Mouse (Mus musculus): ENCODE results near the gene Gipc3. TPM values are rescaled to one million over a fixed set of nuclear protein-coding genes. Genes with fewer than 3 reads are reported as not detected.
A peak's percentile ranks its signal among the peaks of the same experiment; 100 is the strongest.

Gipc3 gene
- total RNA-seq (2017): not detected in 2 replicates

GRCm38 (mm10) chr10:81342686-81343505, at the start of gene Gipc3:
Gene Gipc3, minus strand, starts transcription at chr10:81343266.
- ATAC-seq (replicated peaks; ENCODE audit: low read depth, poor library complexity, severe bottlenecking): no peak

DNA sequence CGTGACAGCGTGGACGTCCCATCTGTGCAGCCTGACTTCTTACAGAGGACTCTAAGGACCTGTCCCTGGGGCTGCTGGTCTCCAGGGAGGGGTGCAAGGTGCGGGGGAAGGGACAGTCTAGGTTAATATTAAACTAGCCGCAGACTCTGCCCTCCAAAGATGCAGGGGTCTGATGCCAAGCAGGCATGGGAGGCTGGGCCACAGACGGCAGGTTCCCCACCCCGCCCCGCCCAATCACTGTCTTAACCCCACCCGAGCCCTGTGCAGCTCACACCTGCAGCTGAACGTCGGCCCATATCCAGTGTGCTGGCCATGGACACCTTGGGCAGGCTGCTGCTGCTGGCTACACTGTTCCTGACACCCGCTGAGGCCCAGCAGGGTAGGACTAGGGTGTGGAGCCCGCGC, 49.7 kb upstream of the Gipc3 start, which contains the start of gene Smim24:
TSS of gene Smim24 (plus strand) at position 271 of the 405 bp plus-strand sequence.
- ATAC-seq (replicated peaks; ENCODE audit: low read depth, poor library complexity, severe bottlenecking): no peak

DNA sequence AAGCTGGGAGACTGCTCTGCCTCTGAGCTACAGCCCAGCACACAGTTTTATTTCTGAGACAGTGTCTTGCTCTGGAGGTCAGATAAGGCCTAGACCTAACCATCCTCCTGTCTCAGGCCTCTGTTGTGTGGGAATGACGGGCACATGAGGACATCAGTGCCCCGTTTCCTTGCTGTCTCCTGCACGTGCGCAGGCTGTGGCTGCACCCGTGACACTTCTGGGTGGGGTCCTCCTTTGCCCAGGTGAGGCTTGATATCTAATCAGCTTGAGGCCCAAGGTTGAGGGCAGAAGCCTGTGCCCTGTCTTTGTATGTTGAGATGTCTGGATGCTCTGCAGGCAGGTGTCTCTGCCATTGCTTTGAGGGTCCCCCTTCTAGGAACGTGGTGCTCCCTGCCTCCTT, 49.2 kb upstream of the Gipc3 start:
- no peak for ATAC-seq (replicated peaks; ENCODE audit: low read depth, poor library complexity, severe bottlenecking)

DNA sequence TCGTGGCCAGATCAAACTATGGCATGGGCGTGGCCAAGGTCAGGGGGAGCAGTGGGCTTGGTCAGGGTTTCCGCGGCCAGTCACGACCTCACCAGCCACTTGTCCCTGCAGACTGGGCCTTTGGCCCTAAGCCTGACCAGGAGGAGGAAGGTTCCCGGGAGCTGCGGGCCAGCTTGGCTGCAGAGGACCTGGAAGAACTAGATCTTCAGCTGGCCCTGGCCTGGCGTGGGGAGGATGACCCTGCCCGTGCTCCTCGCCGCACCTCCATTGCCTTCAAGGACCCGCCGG, 47.6 kb upstream of the Gipc3 start:
- no peak for ATAC-seq (replicated peaks; ENCODE audit: low read depth, poor library complexity, severe bottlenecking)

- peak; percentile 65 for ATAC-seq (replicated peaks; ENCODE audit: low read depth, poor library complexity, severe bottlenecking)
Observed at GRCm38 (mm10) chr10:81389801-81390677, 47.0 kb upstream of the Gipc3 start.

- ATAC-seq (replicated peaks; ENCODE audit: low read depth, poor library complexity, severe bottlenecking): no peak
Observed at GRCm38 (mm10) chr10:81389373-81389772, 46.3 kb upstream of the Gipc3 start.

DNA sequence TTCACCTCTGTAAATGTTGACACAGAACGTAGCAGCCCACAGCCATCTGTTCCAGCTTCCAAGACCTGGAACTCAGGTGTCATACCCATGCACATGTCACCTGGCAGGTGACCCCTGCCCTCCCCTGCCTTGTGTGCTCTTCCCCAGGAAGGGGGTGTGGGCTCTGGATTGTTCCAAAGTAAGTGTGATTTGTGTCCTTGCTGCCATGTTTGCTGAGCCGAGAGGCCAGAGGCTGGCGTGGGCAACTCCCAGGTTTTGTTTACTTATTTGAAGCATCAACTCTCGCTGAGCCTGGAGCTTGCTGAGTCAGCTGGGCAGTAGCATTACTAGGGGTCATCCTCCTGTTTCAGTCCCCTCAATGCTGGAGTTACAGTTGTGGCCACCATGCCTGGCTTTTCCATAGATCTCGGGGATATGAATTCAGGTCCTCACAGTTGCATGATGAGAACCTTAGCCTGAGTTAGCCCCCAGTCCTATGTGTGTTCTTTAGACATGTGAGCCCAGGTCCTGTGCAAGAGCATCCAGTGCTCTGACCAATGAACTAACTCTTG, 45.5 kb upstream of the Gipc3 start, which contains the start of gene Gm48552:
TSS of gene Gm48552 (plus strand) at position 501 of the 551 bp plus-strand sequence.
- ATAC-seq (replicated peaks; ENCODE audit: low read depth, poor library complexity, severe bottlenecking): no peak

GRCm38 (mm10) chr10:81387716-81388115, 44.6 kb upstream of the Gipc3 start:
- ATAC-seq (replicated peaks; ENCODE audit: low read depth, poor library complexity, severe bottlenecking): no peak

GRCm38 (mm10) chr10:81385603-81386306, 42.7 kb upstream of the Gipc3 start:
- no peak for ATAC-seq (replicated peaks; ENCODE audit: low read depth, poor library complexity, severe bottlenecking)

DNA sequence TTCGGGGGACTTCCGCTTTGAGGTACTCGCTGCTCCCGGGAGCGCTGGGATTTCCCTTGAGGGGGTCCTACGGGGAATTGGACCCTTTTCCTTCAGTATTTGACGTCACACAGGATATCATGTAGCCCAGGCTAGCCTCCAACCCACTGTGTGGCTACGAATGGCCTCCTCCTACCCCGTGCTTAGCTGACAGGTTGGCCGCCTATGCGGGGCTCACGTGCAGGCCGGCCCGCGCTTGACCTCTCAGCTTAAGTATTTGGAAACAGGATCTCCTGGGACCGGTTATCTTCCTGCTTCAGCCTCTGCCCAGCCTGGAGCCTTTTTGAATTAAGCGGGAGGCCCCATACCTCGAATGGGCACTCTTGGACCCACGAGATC, 41.5 kb upstream of the Gipc3 start:
- peak; percentile 0; the same call in 1 of the 2 replicates for ATAC-seq (replicated peaks; ENCODE audit: low read depth, poor library complexity, severe bottlenecking)

- peak; percentile 77 for ATAC-seq (replicated peaks; ENCODE audit: low read depth, poor library complexity, severe bottlenecking)
Observed at GRCm38 (mm10) chr10:81383802-81384604, 40.9 kb upstream of the Gipc3 start, which contains the start of the genes Dohh and Gm48551. Gene Dohh, plus strand, starts transcription at chr10:81384428. Gene Gm48551, plus strand, starts transcription at chr10:81384466.

GRCm38 (mm10) chr10:81382039-81382438, 39.0 kb upstream of the Gipc3 start:
- ATAC-seq (replicated peaks; ENCODE audit: low read depth, poor library complexity, severe bottlenecking): peak; percentile 57

- no peak for ATAC-seq (replicated peaks; ENCODE audit: low read depth, poor library complexity, severe bottlenecking)
Observed at GRCm38 (mm10) chr10:81379809-81380378, 36.8 kb upstream of the Gipc3 start.

- ATAC-seq (replicated peaks; ENCODE audit: low read depth, poor library complexity, severe bottlenecking): no peak
Observed at GRCm38 (mm10) chr10:81379183-81379553, 36.1 kb upstream of the Gipc3 start.

DNA sequence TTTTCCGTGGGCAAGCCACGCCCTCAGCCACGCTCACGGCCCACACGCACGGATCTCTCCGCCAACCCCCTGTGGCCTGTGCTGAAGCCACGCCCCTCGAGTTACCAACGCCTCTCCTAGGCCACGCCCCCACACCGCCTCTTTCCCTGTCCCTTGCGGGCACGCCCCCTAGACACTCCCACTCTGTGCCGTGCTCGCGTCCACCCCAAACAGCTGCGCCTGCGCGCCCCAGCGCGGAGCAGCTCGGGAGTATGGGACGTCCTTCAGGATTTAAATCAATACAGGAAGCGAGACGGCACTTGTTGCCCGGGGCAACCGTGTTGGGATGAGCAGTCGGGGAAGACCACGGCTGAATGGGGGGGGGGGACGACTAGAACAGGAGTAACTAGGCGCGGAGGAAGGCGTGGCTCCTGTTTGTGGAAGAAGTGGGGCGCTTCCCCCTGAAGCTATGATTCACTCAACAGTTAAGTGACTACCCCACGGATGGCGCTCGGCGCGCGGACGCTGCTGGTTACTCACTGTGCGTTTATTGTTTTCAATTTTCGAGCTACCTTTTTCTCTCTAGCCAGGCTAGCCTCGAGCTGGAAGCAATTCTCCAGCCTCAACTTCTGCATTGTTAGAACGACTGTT, 35.6 kb upstream of the Gipc3 start:
- peak; percentile 74 for ATAC-seq (replicated peaks; ENCODE audit: low read depth, poor library complexity, severe bottlenecking)

- ATAC-seq (replicated peaks; ENCODE audit: low read depth, poor library complexity, severe bottlenecking): no peak
Observed at GRCm38 (mm10) chr10:81377793-81378552, 34.9 kb upstream of the Gipc3 start, which contains the start of gene Fzr1. Gene Fzr1, minus strand, starts transcription at chr10:81378516.

GRCm38 (mm10) chr10:81377362-81377664, 34.2 kb upstream of the Gipc3 start:
- no peak for ATAC-seq (replicated peaks; ENCODE audit: low read depth, poor library complexity, severe bottlenecking)
